In genomic region chr2:69917301-69917700, GRCm38 (mm10) we compare ENCODE assay signal across 19 mouse cellular contexts.
"Had no signal": no experiment of that assay in that cellular context is flagged by ENCODE, and none has a peak within 500 bp of the region (broad histone marks: within the 10 kb centered on the region; RNA-seq: fewer than 3 reads in every experiment).

No protein-coding gene starts in this region.

- H3K4me1 ChIP-seq: lung, embryonic 15.5 days; midbrain, embryonic 12.5 days; neural tube, embryonic 13.5 days; neural tube, embryonic 15.5 days had no signal

- DNase-seq: lung, postnatal 10 days; lung, postnatal 4 days; midbrain, embryonic 14.5 days; retina, postnatal 1 day; right cerebral cortex, adult 18-20 months; right cerebral cortex, postnatal 25 days; right cerebral cortex, postnatal 4 days; spleen, adult 18-20 months; thymus, adult 2 months; thymus, postnatal 25 days; thymus, postnatal 4 days had no signal

- H3K27me3 ChIP-seq: lung, embryonic 15.5 days; midbrain, embryonic 12.5 days; neural tube, embryonic 13.5 days; neural tube, embryonic 15.5 days had no signal

- H3K4me3 ChIP-seq: lung, embryonic 15.5 days; midbrain, embryonic 10.5 days; midbrain, embryonic 12.5 days; myocyte; neural tube, embryonic 13.5 days; neural tube, embryonic 15.5 days had no signal

- H3K27ac ChIP-seq: liver, embryonic 14.5 days; lung, embryonic 15.5 days; midbrain, embryonic 10.5 days; midbrain, embryonic 12.5 days; neural tube, embryonic 13.5 days; neural tube, embryonic 15.5 days had no signal

- H3K9me3 ChIP-seq: lung, embryonic 15.5 days; midbrain, embryonic 10.5 days; midbrain, embryonic 12.5 days; neural tube, embryonic 13.5 days; neural tube, embryonic 15.5 days had no signal

- ATAC-seq: midbrain, embryonic 16.5 days had no signal

- H3K9ac ChIP-seq: liver, embryonic 14.5 days; lung, embryonic 15.5 days; midbrain, embryonic 12.5 days; neural tube, embryonic 13.5 days; neural tube, embryonic 15.5 days had no signal

- H3K4me2 ChIP-seq: lung, embryonic 15.5 days; midbrain, embryonic 12.5 days; neural tube, embryonic 13.5 days; neural tube, embryonic 15.5 days had no signal
